Mouse (Mus musculus) gastrocnemius, postnatal 25 days (tissue): ENCODE data around the gene Zscan4f. TPM values are rescaled to one million over a fixed set of nuclear protein-coding genes. Genes with fewer than 3 reads are reported as not detected.
"Not testable (repeated sequence)": the region's sequence is repeated elsewhere in the genome, so short reads cannot be mapped to it uniquely, and the experiment has no call there.

ENCODE experiments used
- DNase-seq: peaks from one replicate; pipeline ENCODE4 v3.0.0; 2022
- long read RNA-seq, 2 experiments: library from polyadenylated mRNA; stranded (forward); transcript quantifications; one replicate each; pipeline ENCODE4 v2.0.0; 2021
- microRNA-seq, 2 experiments: library from miRNA; unstranded; fragments of <30 nt; microRNA quantifications; one replicate each; pipeline ENCODE4 v1.2.0; 2021; ENCODE audit warnings: borderline replicate concordance in 2 of 2
- total RNA-seq, 2 experiments: library from RNA; stranded (reverse); gene quantifications; 1 replicate in 1 of 2; 2 replicates in 1 of 2; pipeline ENCODE4 v1.2.3; 2021

Gene Zscan4f
- total RNA-seq, result not detected
- long read RNA-seq, experiment 1, result 0 reads
- long read RNA-seq, experiment 2, result 0 reads

GRCm38 (mm10) chr7:11397615-11398014 is at the start of gene Zscan4f:
TSS of gene Zscan4f (plus strand) at chr7:11397915.
- DNase-seq, result not testable (repeated sequence)

GRCm38 (mm10) chr7:11384641-11385040 is 13.1 kb upstream of the Zscan4f start:
- not testable (repeated sequence) for DNase-seq

Small RNAs within 50 kb of the gene (microRNA-seq; reads per million reads assigned to microRNA genes)
- 0 reads per million in 2 experiments for gene Gm23087

Other genes starting within 250 kb of the Zscan4f start
- not detected for gene Zscan4d, start 231.8 kb upstream of the Zscan4f start, total RNA-seq
- gene Zscan4e, start 87.2 kb upstream of the Zscan4f start, total RNA-seq, result not detected
- not detected for gene Zscan4-ps2, start 116.4 kb downstream of the Zscan4f start, total RNA-seq
- not detected for gene Zscan4-ps3, start 211.4 kb downstream of the Zscan4f start, total RNA-seq